Mouse (Mus musculus): ENCODE results near the gene Map3k12.
A peak's percentile ranks its signal among the peaks of the same experiment; 100 is the strongest.

The Map3k12 gene

DNA sequence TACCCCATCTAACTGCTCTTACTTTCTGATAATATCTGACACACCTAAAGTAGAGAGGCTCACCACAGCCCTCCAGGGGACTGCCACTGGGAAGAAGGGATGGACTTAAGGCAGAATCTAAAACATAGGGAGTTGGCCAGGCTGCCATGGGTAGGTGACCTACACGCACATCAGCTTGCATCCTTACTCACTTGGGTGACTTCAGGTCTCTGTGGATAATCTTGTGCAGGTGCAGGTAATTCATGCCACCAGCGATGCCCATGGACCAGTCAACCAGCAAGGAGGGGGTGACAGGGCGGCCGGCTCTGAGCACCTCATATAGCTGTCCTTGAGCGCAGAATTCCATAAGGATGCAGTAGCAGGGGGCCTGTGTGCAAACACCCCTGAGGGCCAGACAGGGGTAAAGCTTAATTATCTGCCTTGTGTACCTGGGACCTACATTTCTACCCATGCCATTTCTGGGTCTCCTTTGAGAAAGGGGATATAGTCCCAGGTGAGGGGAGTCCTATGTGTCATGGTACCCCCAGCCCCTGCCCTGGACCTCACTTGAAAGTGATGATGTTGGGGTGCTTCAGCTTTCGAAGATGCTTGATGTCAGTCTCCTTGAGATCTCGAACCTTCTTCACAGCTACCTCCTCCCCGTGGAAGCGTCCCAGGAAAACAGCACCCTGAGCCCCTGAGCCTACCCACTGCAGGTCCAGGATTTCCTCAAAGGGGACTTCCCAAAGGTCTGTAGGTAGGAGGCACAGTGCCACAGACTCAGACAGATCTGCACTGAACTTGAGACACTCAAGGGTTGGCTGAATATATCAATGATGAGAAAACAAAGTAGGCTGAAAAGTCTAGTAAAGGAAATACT lies 12.7 kb downstream of the Map3k12 start:
- no peak for DNase-seq (ENCODE audit: low spot score in 2 of 2)

DNA sequence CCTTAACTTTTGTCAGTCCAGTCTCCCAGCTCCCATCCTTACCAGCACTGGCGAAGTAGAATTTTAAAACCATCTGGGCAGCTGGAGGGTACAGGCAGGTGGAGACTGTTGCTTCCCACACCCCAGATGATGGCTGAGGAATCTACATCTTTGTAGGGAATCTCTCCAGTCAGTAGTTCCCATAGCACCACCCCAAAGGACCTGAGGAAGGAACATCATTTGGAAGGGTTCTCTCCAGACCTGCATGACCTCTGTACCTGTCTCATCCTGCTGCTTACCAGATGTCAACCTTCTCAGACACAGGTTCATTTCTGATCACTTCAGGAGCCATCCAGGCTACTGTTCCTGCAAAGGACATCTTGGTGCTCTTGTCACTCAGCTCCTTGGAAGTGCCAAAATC lies 13.4 kb downstream of the Map3k12 start, which contains the start of gene Gm10337:
TSS of gene Gm10337 (plus strand) at position 276 of the 400 bp plus-strand sequence.
- DNase-seq (ENCODE audit: low spot score in 2 of 2) = no peak

DNA sequence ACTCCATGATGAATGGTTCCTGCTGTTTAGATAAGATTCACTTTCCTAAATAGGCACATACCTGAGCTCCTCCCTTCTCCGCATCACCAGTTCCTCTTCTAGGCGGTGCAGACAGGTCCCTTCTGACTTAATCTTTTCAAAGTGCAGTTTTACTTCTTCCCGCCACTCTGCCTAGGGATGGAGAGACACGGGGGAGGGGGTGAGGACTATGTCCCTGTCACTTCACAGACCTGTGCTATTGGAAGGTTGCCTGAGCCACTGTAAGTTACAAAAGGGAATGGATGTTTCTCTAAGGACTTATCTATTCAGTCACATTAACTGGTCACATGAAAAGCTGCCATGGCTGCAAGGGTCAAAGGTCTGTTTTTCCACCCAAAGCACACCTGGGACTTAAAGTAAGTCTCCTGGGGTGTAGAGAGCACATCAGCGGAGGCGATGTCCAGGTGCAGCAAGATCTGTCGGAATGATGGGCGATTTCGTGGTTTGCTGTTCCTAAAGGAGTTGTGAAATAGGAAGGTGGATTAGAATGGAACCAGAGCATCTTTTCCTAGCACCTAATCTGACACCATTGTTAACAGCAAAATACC lies 14.5 kb downstream of the Map3k12 start:
- DNase-seq (ENCODE audit: low spot score in 2 of 2) = no peak

DNA sequence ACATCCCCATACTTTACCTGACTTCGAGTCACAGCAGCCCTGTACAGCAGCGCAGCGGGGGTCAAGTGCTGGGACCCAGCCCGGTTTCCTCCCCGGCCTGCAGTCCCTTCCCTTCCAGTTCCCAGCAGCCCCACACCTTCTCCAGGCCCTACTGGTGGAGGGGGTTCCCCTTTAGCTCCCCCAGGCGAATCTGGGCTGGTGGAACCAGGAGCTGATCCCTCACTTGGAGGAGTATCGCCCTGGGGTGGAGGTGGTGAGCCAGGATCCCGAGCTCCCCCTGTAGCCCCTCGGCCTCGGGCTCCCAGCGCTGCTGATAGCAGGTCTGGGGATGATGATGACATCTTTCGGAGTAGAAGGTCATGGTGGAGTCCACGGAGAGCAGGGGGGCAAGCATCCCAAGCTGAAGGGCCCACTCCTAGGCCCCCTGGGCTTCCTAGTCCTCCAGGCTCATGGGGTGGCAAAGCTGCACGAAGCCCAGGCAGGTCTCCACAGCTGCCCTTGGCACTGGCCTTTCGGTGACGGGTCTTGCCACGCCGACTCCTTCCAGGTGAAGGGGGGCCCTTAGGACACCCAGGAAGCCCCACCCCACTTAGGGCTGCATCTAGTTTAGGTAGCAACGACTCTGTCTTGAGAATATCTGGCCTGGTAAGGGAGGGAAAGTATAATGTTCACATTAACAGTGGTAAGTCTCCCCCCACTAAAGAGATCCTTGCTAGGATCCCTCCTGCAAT lies 15.6 kb downstream of the Map3k12 start:
- no peak for DNase-seq (ENCODE audit: low spot score in 2 of 2)

DNA sequence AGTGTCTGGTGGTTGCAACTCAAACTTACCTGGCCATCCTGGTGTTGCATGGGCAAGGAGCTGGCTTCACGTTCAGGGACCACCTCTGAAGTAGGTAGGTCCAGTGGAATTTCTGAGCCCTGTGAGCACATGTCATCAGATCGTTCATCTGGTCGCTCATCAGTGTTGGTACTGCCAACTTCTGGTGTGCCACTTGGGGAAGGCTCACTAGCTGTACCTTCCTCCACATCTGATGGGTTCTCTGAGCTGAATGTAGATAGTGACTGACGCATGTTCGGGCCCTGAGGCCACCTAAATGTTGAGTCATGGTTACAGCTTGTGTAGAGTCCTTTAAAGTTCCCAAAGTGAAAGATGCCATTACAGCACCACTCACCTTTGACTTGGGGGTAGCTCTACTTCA lies 16.4 kb downstream of the Map3k12 start:
- DNase-seq (ENCODE audit: low spot score in 2 of 2) = no peak

DNA sequence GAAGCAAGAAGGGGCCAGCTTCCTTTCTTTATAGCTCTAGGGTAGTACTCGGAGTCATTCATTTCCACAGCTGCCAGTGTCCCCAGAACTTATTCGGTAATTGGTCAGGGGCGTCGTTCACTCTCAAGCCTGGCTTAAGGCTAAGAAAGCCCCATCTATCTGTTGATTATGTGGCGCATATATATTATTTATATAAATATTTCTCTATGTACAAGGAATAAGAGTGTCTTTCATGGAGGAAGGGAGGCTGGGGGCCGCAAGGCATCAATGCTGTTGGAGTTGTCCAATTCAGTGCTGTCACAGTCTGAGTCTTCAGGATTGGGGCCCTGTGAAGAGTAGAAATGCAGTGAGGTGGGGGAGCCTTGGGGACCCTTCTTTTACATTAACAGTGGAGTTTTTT lies 17.0 kb downstream of the Map3k12 start:
- DNase-seq (ENCODE audit: low spot score in 2 of 2) = no peak

DNA sequence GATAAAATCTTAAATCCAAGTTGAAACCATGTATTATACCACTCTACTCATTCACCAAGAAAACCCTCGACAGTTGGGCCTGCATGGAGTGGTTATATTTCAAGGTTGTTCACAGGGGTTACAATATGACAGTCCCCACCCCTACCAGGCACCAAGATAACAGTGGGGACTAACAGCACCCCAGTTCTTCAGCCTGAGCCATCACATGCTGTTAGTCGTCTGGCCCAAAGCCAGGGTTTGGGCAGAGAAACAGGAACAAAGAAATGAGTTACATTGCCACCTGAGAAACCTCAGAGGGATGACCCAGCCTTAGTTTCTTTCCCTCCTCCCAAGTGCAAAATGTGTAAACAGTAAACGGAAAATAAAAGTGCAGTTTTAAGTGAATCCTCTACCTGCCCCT lies 17.5 kb downstream of the Map3k12 start:
- no peak for DNase-seq (ENCODE audit: low spot score in 2 of 2)

DNA sequence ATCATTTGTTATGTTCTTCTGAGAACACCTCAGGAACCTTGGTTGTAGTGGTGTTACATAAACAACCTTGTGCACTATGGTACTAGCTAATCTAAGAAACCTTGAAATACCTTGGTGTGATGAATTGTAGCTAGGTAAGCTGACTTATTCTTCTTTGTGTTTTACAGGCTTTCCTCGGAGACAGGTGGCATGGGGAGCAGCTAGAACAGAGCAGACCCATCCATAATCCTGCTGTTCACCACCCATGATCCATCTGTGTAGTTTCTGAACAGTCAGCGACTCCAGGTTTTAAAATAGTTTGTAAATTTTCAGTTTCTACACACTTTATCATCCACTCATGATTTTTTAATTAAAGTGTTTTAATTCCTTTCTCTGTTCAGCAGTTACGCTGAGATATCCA lies 18.5 kb downstream of the Map3k12 start:
- no peak for DNase-seq (ENCODE audit: low spot score in 2 of 2)

DNA sequence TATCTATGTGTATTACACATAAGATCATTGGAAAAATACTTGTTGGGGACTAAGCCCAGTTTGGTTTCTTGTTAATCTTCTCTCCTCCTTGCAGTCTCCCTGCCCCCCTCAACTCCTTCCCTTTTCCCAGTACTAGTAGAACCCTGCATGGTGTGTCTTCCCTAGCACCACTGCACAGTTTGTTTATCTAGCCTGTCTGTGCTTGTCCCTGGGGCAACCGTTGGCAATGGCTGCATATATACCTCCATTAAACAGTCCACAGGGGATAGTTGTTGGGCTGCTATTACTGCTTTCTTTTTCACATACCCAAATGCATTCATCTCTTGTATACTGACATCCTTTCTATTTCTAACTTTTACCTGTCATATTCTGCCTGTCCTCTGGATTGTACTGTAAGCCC lies 29.2 kb downstream of the Map3k12 start:
- DNase-seq (ENCODE audit: low spot score in 2 of 2) = no peak

DNA sequence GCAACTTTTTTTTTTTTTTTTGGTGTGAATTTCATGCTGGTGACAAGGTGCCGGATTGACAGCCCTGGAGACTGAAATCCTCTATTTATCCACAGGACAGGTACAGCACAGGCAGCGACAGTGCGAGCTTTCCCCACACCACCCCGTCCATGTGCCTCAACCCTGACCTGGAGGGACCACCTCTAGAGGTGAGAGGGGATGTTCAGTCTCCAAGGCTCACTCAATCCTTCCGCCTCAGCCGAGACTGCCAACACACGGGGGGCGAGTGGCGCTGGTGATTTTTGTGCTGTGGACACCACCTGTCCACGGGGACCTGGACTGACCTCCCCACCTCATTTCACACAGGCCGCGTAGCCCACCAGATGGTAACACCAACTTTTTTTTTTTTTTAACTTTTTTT lies 31.0 kb downstream of the Map3k12 start:
- DNase-seq (ENCODE audit: low spot score in 2 of 2) = no peak

DNA sequence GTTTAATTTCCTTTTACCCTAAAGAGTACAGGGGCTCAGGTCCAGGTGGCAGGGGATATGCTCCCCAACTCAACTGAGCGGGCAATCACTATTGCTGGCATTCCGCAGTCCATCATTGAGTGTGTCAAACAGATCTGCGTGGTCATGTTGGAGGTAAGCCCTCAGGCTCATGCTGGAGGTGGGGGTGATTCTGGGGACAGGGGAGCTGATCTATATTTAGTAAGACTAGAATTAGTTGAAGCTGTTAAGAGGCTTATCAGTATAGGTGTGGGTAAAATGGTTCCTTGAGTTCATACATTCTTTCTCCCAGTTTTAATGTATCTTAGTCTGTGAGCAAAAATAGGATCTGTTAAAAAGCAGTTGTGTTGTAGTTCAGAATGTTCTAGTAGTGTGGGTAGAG lies 33.7 kb downstream of the Map3k12 start:
- no peak for DNase-seq (ENCODE audit: low spot score in 2 of 2)

DNA sequence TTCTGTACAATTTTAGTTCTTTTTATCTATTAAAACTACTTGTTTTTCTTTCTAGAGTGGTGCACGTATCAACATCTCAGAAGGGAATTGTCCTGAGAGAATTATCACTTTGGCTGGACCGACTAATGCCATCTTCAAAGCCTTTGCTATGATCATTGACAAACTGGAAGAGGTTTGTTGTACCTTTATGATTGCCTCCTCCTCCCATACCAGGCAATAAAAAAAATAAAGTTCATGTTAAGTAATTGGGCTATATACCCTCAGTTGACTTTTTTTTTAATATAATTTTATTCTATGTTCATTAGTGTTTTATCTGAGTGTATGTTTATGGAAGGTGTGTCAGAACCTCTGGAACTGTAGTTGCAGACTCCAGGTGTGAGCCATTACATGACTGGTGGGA lies 42.3 kb downstream of the Map3k12 start:
- no peak for DNase-seq (ENCODE audit: low spot score in 2 of 2)

DNA sequence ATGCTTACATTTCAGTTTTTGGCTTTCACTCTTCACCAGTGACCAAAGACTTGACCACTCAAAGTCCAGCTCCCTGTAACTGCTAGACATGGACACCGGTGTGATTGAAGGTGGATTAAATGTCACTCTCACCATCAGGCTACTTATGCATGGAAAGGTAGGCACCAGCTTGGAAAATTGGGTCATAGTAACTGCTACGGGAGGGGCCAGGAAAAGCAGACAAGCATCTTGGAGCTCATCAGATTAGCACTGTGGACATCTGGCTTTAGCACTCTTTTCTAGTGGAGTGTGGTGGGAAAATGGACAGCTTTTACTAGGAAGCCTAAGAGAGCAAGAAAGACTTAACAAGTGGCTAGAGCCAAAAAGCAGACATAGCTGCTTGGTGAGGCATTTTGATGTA lies 43.6 kb downstream of the Map3k12 start:
- no peak for DNase-seq (ENCODE audit: low spot score in 2 of 2)

DNA sequence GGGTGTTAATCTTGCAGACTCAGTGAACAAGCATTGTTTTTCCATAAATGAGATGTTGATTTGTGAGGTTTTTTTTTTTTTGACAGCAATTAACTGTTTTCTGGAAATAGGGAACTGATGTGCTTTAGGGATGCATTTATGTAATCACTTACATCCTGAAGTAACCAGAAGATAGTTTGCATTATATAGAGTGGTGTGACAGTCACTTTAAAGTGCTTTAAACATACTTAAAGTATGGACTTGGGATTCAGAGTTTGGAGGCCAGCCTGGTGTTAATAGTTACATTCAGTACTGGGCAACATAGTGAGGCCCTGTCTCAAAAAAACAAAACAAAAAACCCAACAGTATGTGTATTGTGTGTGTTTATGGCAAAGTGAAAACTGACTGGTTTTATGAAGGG lies 45.1 kb downstream of the Map3k12 start:
- no peak for DNase-seq (ENCODE audit: low spot score in 2 of 2)

DNA sequence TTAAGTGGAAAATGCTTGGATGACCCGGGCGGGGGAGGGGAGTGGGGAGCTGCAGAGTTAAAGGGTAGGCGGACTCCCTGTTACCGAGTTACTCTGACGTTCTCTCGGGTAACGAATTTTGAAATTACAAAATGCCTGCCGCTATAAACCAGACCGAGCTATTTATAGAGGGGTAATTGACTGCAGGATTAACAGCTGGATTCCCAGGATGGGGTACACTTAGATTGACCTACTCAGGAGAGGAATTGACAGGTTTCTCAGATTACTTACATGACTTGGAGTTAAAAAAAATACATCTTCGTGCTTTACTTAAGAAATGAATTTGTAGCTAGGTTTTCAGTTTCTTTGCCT lies 45.6 kb downstream of the Map3k12 start:
- DNase-seq (ENCODE audit: low spot score in 2 of 2) = no peak

DNA sequence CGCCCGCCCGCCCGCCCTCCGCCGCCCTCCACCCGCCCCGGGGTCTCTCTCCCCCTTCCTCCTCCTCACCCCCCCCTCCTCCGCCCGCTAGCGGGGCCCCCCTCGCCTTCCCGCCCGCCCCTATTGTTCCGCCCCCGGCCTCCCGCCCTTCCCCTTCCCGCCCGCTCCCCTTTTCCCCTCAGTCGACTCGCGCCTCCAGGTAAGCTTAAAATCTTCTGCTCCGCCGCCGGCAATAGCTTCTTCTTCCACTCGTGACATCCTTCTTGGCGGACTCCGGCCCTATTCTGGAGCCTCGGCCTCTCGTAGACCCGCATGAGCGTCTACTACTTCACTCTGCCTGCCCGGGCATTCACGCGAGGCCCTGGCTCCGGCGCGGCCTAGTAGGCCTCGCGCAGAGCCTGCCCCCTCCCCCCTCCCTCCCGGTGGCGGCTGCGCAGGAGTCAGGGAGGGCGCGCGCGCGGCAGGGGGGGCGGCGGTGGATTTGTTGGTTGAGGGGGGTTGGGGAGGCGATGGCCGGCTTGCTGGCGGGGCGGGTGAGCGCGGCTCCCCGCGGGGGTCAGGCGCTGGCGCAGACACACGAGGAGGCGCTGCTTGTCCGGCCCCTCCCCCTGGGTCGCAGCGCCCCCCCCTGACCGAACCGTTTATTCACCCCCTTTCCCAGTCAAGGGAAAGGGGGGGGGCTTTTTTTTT lies 46.1 kb downstream of the Map3k12 start:
- DNase-seq (ENCODE audit: low spot score in 2 of 2) = peak; percentile 70

DNA sequence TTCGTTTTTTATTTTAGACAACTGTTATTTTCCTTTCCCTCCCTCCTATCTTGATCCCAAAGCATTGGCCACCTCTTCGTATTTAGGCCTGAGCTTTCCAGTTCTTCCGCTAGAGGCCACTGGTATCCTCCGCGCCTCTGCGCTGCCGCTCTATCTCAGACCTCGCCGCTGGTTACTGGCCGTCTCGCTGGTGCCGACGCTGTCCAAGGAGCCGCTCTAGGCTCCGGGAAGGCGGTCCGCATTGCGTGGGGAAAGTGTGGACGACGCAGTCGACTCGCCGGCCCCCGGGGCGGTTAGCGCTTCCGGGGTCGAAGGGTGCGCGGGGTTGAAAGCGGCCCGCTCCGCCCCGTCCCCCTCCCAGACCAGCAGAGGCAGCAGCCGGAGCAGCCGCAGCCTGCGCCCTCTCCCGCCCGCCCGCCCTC lies 46.7 kb downstream of the Map3k12 start, which contains the start of gene Pcbp2:
TSS of gene Pcbp2 (plus strand) at position 357 of the 422 bp plus-strand sequence.
- DNase-seq (ENCODE audit: low spot score in 2 of 2) = peak; percentile 97 to 98

DNA sequence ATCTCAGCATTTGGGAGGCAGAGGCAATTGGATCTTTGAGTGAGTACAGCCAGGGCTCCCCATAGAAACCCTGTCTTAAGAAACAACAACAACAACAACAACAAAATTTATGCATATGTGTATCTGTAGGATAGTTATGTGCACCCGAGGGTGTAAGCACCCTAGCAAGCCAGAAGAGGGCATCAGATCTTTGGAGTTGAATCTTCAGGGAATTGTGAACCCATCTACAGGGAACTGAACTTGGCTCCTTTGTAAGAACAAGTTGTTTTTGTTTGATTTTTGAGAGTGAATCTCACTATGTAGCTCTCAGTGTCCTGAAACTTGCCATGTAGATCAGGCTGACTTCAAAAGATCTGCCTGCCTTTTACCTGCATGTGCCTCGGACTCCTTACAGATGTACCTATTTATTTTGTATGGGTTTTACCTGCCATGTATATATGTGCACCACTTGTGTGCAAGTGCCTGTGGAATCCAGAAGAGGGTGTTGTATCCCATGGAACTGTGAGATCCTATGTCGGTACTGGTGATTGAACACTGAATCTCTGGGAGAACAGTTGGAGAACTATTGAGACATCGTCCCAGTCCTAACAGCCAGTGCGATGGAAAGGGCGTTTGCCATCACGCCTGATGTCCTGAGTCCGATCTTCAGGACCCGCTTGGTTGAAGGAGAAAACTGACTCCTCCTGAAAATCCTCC lies 48.0 kb downstream of the Map3k12 start:
- DNase-seq (ENCODE audit: low spot score in 2 of 2) = no peak

DNA sequence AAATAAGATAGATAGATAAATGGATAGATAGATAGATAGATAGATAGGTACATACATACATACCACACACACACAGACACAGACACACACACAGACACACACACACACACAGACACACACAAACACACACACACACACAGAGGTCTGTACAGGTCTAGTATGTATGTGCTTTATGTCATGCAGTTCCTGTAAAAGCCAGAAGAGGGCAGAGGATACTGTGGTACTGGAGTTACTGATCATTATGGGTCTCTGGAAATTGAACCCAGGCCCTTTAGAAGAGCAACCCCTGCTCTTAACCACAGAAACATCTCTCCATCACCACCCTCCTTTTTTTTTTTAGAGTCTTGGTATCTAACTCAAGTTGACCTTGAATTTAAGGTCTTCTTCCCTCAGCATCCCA lies 53.2 kb downstream of the Map3k12 start:
- peak in 1 of 2 experiments; percentile 50 for DNase-seq (ENCODE audit: low spot score in 2 of 2)

DNA sequence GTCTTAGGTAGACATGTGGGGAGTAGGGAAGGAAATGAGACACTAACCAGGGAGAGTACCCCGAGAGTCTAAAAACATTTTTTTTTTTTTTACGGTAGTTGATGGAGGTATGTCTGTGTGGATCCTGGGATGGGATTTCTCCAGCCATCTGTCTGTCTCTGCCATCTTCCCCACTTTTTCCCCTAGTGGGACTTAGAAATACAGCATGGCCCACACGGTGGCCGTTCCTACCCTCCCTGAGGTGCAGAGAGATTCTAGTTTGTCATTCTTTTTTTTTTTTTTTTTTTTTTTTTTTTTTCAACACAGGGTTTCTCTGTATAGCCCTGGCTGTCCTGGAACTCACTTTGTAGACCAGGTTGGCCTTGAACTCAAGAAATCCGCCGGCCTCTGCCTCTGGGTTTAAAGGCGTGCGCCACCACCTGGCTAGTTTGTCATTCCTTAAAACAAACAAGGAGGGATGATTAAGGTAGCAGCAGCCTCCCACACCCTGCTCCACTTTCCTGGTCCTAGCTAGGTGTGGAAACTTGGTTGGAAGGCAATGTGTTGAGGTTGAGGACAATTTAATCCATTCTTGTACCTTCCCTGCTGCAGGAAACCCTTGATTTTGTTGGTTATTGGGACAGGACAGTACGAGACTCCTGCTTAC lies 55.3 kb downstream of the Map3k12 start:
- DNase-seq (ENCODE audit: low spot score in 2 of 2) = no peak

DNA sequence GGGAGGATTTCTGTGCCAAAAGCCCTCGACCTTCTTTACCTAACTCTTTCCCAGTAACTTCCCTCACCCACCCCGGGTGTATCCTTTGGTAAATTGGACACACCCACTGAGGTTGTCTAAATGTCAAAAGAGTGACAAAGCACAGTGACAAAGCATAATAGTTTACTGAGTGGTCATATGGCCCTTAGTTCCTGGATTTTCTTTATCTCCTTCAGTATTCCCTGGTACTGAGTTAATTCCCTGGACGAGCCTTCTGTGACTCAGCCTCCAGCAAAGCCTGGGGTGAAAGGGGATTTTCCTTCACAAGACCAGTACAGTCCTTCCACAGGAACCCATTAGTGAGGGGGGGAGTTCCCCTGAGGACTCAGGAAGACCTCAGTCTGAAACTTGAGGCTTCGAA lies 55.9 kb downstream of the Map3k12 start:
- DNase-seq (ENCODE audit: low spot score in 2 of 2) = peak in 1 of 2 experiments; percentile 28
